Mouse (Mus musculus): ENCODE data around the gene Melk. TPM values are rescaled to one million over a fixed set of nuclear protein-coding genes. Genes with fewer than 3 reads are reported as not detected.
A peak's percentile ranks its signal among the peaks of the same experiment; 100 is the strongest.

The Melk gene
- 68.4 and 69.3 TPM in 2 replicates for polyA plus RNA-seq (2016; fragmentation: Nextera tagmentation; extraction: Ambion mirVana)

- WGBS = under 1% methylated on average over 41 of the region's 41 CpGs
- DNase-seq (ENCODE audit: low spot score) = peak; percentile 95
- H3K4me3 ChIP-seq = peak within 1 kb of the TSS; percentile 89
- H3K4me1 ChIP-seq = peaks cover 17% of the 10 kb centered on the region
- no peaks in the 10 kb centered on the region for H3K27me3 ChIP-seq (ENCODE audit: low read depth, poor library complexity, severe bottlenecking)
- H3K27ac ChIP-seq = peak within 1 kb of the TSS; percentile 93
- peaks cover 33% of the 10 kb centered on the region for H3K36me3 ChIP-seq
- no peaks in the 10 kb centered on the region for H3K9me3 ChIP-seq (replicated peaks)
These were observed at the start of gene Melk for GRCm38 (mm10) chr4:44300781-44301750. Melk (plus strand) TSS chr4:44300876.

GRCm38 (mm10) chr4:44251521-44251920 is 49.2 kb upstream of the Melk start:
- no peak overlapping the region for H3K27ac ChIP-seq
- peaks cover 36% of the 10 kb centered on the region; the same call in 1 of the 2 replicates for H3K27me3 ChIP-seq (ENCODE audit: low read depth, poor library complexity, severe bottlenecking)
- peaks cover 19% of the 10 kb centered on the region for H3K4me1 ChIP-seq
- H3K9me3 ChIP-seq (replicated peaks) = no peaks in the 10 kb centered on the region
- WGBS = 71% methylated on average over 5 of the region's 5 CpGs
- no peak for DNase-seq (ENCODE audit: low spot score)
- no peaks in the 10 kb centered on the region for H3K36me3 ChIP-seq
- no peak overlapping the region for H3K4me3 ChIP-seq

- H3K9me3 ChIP-seq (replicated peaks) = no peaks in the 10 kb centered on the region
- no peak overlapping the region for H3K27ac ChIP-seq
- 11% methylated on average over 13 of the region's 13 CpGs for WGBS
- no peak for DNase-seq (ENCODE audit: low spot score)
- no peak overlapping the region; the same call in 1 of the 2 replicates for H3K4me3 ChIP-seq
- no peaks in the 10 kb centered on the region for H3K36me3 ChIP-seq
- peaks cover 17% of the 10 kb centered on the region for H3K4me1 ChIP-seq
- peaks cover 36% of the 10 kb centered on the region; the same call in 1 of the 2 replicates for H3K27me3 ChIP-seq (ENCODE audit: low read depth, poor library complexity, severe bottlenecking)
These were observed 48.4 kb upstream of the Melk start for GRCm38 (mm10) chr4:44251966-44252916.

GRCm38 (mm10) chr4:44253191-44253590 is 47.5 kb upstream of the Melk start:
- WGBS = 8% methylated on average over 6 of the region's 6 CpGs
- H3K27me3 ChIP-seq (ENCODE audit: low read depth, poor library complexity, severe bottlenecking) = peaks cover 31% of the 10 kb centered on the region; the same call in 1 of the 2 replicates
- peaks cover 12% of the 10 kb centered on the region; the same call in 1 of the 2 replicates for H3K4me1 ChIP-seq
- no peaks in the 10 kb centered on the region for H3K9me3 ChIP-seq (replicated peaks)
- no peaks in the 10 kb centered on the region for H3K36me3 ChIP-seq
- no peak overlapping the region for H3K27ac ChIP-seq
- no peak overlapping the region; the same call in 1 of the 2 replicates for H3K4me3 ChIP-seq
- DNase-seq (ENCODE audit: low spot score) = no peak

- no peaks in the 10 kb centered on the region for H3K9me3 ChIP-seq (replicated peaks)
- H3K36me3 ChIP-seq = no peaks in the 10 kb centered on the region
- DNase-seq (ENCODE audit: low spot score) = no peak
- peaks cover 11% of the 10 kb centered on the region; the same call in 1 of the 2 replicates for H3K4me1 ChIP-seq
- 82% methylated on average over 5 of the region's 5 CpGs for WGBS
- no peak overlapping the region for H3K27ac ChIP-seq
- H3K27me3 ChIP-seq (ENCODE audit: low read depth, poor library complexity, severe bottlenecking) = peaks cover 19% of the 10 kb centered on the region; the same call in 1 of the 2 replicates
- no peak overlapping the region for H3K4me3 ChIP-seq
These were observed 46.1 kb upstream of the Melk start for GRCm38 (mm10) chr4:44254579-44254978.

- Histone ChIP-seq H3K36me3 (no peaks in the 10 kb centered on the region), H3K4me1 (no peaks in the 10 kb centered on the region), H3K27me3 (ENCODE audit: low read depth, poor library complexity, severe bottlenecking) (no peaks in the 10 kb centered on the region), H3K4me3 (no peak overlapping the region), H3K9me3 (replicated peaks) (no peaks in the 10 kb centered on the region), H3K27ac (no peak overlapping the region)
- DNase-seq (ENCODE audit: low spot score) = no peak
- 89% methylated on average over 4 of the region's 4 CpGs for WGBS
These were observed 41.5 kb upstream of the Melk start for GRCm38 (mm10) chr4:44259126-44259525.

- 6% methylated on average over 10 of the region's 10 CpGs for WGBS
- no peaks in the 10 kb centered on the region for H3K27me3 ChIP-seq (ENCODE audit: low read depth, poor library complexity, severe bottlenecking)
These were observed 40.4 kb upstream of the Melk start for GRCm38 (mm10) chr4:44260244-44260643.

GRCm38 (mm10) chr4:44265500-44265899 is 35.2 kb upstream of the Melk start:
- 90% methylated on average over 3 of the region's 3 CpGs for WGBS
- H3K4me3 ChIP-seq = no peak overlapping the region
- DNase-seq (ENCODE audit: low spot score) = no peak

More at GRCm38 (mm10) chr4:44260244-44260643, 40.4 kb upstream of the Melk start:
- DNase-seq (ENCODE audit: low spot score) = peak; percentile 82
- Histone ChIP-seq H3K27ac (no peak overlapping the region), H3K36me3 (no peaks in the 10 kb centered on the region), H3K4me3 (no peak overlapping the region), H3K4me1 (no peaks in the 10 kb centered on the region), H3K9me3 (replicated peaks) (no peaks in the 10 kb centered on the region)

GRCm38 (mm10) chr4:44267437-44267836 is 33.2 kb upstream of the Melk start:
- H3K4me3 ChIP-seq = no peak overlapping the region
- H3K9me3 ChIP-seq (replicated peaks) = no peaks in the 10 kb centered on the region
- H3K4me1 ChIP-seq = no peaks in the 10 kb centered on the region
- no peak overlapping the region for H3K27ac ChIP-seq
- DNase-seq (ENCODE audit: low spot score) = no peak
- H3K36me3 ChIP-seq = no peaks in the 10 kb centered on the region
- whole genome bisulfite sequencing = 89% methylated on average over 6 of the region's 6 CpGs
- no peaks in the 10 kb centered on the region for H3K27me3 ChIP-seq (ENCODE audit: low read depth, poor library complexity, severe bottlenecking)

More at GRCm38 (mm10) chr4:44265500-44265899, 35.2 kb upstream of the Melk start:
- Histone ChIP-seq H3K9me3 (replicated peaks) (no peaks in the 10 kb centered on the region), H3K36me3 (no peaks in the 10 kb centered on the region), H3K4me1 (no peaks in the 10 kb centered on the region), H3K27ac (no peak overlapping the region), H3K27me3 (ENCODE audit: low read depth, poor library complexity, severe bottlenecking) (no peaks in the 10 kb centered on the region)

GRCm38 (mm10) chr4:44269376-44269817 is 31.3 kb upstream of the Melk start:
- Histone ChIP-seq H3K27ac (no peak overlapping the region), H3K9me3 (replicated peaks) (no peaks in the 10 kb centered on the region), H3K4me3 (no peak overlapping the region), H3K27me3 (ENCODE audit: low read depth, poor library complexity, severe bottlenecking) (no peaks in the 10 kb centered on the region), H3K36me3 (no peaks in the 10 kb centered on the region), H3K4me1 (no peaks in the 10 kb centered on the region)
- DNase-seq (ENCODE audit: low spot score) = no peak
- 92% methylated on average over 14 of the region's 14 CpGs for WGBS

- H3K27ac ChIP-seq = no peak overlapping the region
- H3K4me3 ChIP-seq = no peak overlapping the region
- no peaks in the 10 kb centered on the region for H3K36me3 ChIP-seq
- H3K9me3 ChIP-seq (replicated peaks) = no peaks in the 10 kb centered on the region
- no peaks in the 10 kb centered on the region for H3K27me3 ChIP-seq (ENCODE audit: low read depth, poor library complexity, severe bottlenecking)
- DNase-seq (ENCODE audit: low spot score) = no peak
- no peaks in the 10 kb centered on the region for H3K4me1 ChIP-seq
- 73% methylated on average over 5 of the region's 5 CpGs for WGBS
These were observed 29.5 kb upstream of the Melk start for GRCm38 (mm10) chr4:44271134-44271533.

- WGBS = 89% methylated on average over 7 of the region's 7 CpGs
- Histone ChIP-seq H3K27ac (no peak overlapping the region), H3K36me3 (no peaks in the 10 kb centered on the region), H3K27me3 (ENCODE audit: low read depth, poor library complexity, severe bottlenecking) (no peaks in the 10 kb centered on the region), H3K4me3 (no peak overlapping the region), H3K9me3 (replicated peaks) (no peaks in the 10 kb centered on the region), H3K4me1 (no peaks in the 10 kb centered on the region)
- no peak for DNase-seq (ENCODE audit: low spot score)
These were observed 18.9 kb upstream of the Melk start for GRCm38 (mm10) chr4:44281597-44282265.

Data from limb, embryonic 10.5 days (tissue).